Mouse (Mus musculus) brain, embryonic 14.5 days (tissue): ENCODE measurements around the gene March5.

Source experiments
- CTCF ChIP-seq: fragments of 200-500 bp; IDR thresholded peaks from 2 replicates; pipeline ENCODE4 v1.5.1; 2012; ENCODE audit warnings: inconsistent platforms, mild to moderate bottlenecking, moderate library complexity, borderline replicate concordance; ENCODE audit not compliant: insufficient read depth, insufficient read length; ENCODE audit errors: extremely low read depth
- POLR2A ChIP-seq: fragments of 200-500 bp; IDR thresholded peaks from 2 replicates; pipeline ENCODE4 v1.6.1; 2012; ENCODE audit warnings: mild to moderate bottlenecking, inconsistent platforms, borderline replicate concordance; ENCODE audit not compliant: poor library complexity, insufficient read depth, insufficient read length, severe bottlenecking; ENCODE audit errors: extremely low read depth

GRCm38 (mm10) chr19:37263943-37264897 lies 56.9 kb downstream of the March5 start:
- no peak for TF ChIP-seq CTCF
- no peak for TF ChIP-seq POLR2A
